Mouse (Mus musculus): ENCODE data around the gene Dnah6. TPM values are rescaled to one million over a fixed set of nuclear protein-coding genes. Genes with fewer than 3 reads are reported as not detected.

Dnah6 gene
- polyA plus RNA-seq, 1 experiment from 2014 or later = 0.14 TPM

DNA sequence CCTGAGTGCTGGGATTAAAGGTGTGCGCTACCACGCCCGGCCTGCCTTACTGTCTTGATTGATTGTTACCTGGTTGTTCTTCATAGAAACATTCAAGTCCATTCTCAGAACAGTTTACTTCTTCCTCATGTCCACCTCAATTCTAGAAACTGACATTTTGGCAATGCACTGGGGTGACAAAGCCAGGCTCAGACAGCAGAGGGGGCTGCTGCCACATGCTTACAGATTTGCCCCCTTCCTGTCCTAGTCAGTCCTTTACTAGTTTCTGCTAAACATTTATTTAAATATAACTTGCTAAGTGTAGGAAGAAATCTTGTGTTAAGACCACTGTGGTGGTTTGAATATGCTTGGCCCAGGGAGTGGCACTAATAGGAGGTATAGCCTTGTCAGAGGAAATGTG, 192.6 kb downstream of the Dnah6 start:
- Histone ChIP-seq H3K4me3 (ENCODE audit: control insufficient read depth in 1 of 2, insufficient read depth in 1 of 2, low read depth in 1 of 2, low read length in 2 of 2) (no peak overlapping the region), H3K27me3 (ENCODE audit: control insufficient read depth, insufficient read depth, low read length) (no peaks in the 10 kb centered on the region), H3K9me3 (ENCODE audit: control insufficient read depth, low read length) (0 out of 2 replicates have a peak, but pooled peaks cover 4% of the 10 kb centered on the region), H3K4me2 (ENCODE audit: low read length) (no peak overlapping the region), H3K27ac (replicated peaks in 1 of 2; ENCODE audit: control insufficient read depth in 1 of 2, insufficient read depth in 1 of 2, low read depth in 2 of 2, low read length in 2 of 2) (no peak overlapping the region), H3K9ac (ENCODE audit: low read length) (no peak overlapping the region), H3K4me1 (ENCODE audit: control insufficient read depth in 2 of 2, insufficient read depth in 2 of 2, low read length in 2 of 2) (no peaks in the 10 kb centered on the region), H3K36me3 (ENCODE audit: control insufficient read depth, insufficient read depth, low read length) (no peaks in the 10 kb centered on the region)
- WGBS = 87% methylated on average over 3 of the region's 3 CpGs
- ATAC-seq (ENCODE audit: insufficient number of reproducible peaks, insufficient read depth, low FRiP score, low read depth) = no peak

DNA sequence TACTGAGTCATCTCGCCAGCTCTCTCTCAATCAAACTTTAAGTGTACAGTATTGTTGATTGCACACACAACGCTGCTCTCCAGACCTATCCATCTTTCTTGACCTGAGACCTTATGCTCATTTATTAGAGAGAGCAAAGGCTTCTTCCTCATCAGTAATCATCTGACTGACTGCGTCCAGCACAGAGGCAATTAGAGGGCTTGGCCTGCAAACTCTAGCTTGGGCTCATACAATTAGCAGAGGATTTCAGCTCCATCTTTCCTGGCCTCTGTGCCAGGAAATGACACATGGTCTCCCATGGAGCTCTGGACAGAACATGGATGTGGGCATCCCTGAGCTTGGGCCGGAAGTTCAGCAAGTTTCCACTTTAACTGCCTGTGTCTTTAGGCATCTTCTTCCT, 193.6 kb downstream of the Dnah6 start:
- Histone ChIP-seq H3K4me2 (ENCODE audit: low read length) (no peak overlapping the region), H3K4me1 (ENCODE audit: control insufficient read depth in 2 of 2, insufficient read depth in 2 of 2, low read length in 2 of 2) (no peaks in the 10 kb centered on the region), H3K36me3 (ENCODE audit: control insufficient read depth, insufficient read depth, low read length) (no peaks in the 10 kb centered on the region), H3K9ac (ENCODE audit: low read length) (no peak overlapping the region), H3K9me3 (ENCODE audit: control insufficient read depth, low read length) (0 out of 2 replicates have a peak, but pooled peaks cover 4% of the 10 kb centered on the region), H3K4me3 (ENCODE audit: control insufficient read depth in 1 of 2, insufficient read depth in 1 of 2, low read depth in 1 of 2, low read length in 2 of 2) (no peak overlapping the region), H3K27ac (replicated peaks in 1 of 2; ENCODE audit: control insufficient read depth in 1 of 2, insufficient read depth in 1 of 2, low read depth in 2 of 2, low read length in 2 of 2) (no peak overlapping the region), H3K27me3 (ENCODE audit: control insufficient read depth, insufficient read depth, low read length) (no peaks in the 10 kb centered on the region)
- ATAC-seq (ENCODE audit: insufficient number of reproducible peaks, insufficient read depth, low FRiP score, low read depth) = no peak
- WGBS = 83% methylated on average over 4 of the region's 4 CpGs

DNA sequence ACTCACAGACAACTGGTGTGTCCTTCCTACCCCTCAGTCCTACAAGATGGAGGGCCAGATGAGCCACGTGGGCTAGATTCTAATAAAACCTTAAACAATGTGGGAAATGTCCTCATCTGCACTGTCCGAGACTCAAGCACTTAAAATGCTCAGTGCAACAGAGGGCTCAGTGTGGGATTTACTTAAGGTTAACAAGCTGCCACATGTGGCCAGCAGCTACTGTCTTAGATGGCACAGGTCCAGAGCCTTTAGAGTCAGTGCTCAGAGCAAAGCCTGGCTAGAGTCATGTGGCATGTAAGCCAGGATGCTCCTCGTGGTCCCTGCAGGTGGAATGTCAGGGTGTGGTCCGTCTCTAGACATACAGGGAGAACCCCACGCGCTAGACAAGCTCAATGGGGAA, 194.6 kb downstream of the Dnah6 start:
- H3K27me3 ChIP-seq (ENCODE audit: control insufficient read depth, insufficient read depth, low read length) = no peaks in the 10 kb centered on the region
- H3K9me3 ChIP-seq (ENCODE audit: control insufficient read depth, low read length) = 0 out of 2 replicates have a peak, but pooled peaks cover 4% of the 10 kb centered on the region
- WGBS = 82% methylated on average over 6 of the region's 6 CpGs
- H3K4me3 ChIP-seq (ENCODE audit: control insufficient read depth in 1 of 2, insufficient read depth in 1 of 2, low read depth in 1 of 2, low read length in 2 of 2) = no peak overlapping the region
- no peak overlapping the region for H3K27ac ChIP-seq (replicated peaks in 1 of 2; ENCODE audit: control insufficient read depth in 1 of 2, insufficient read depth in 1 of 2, low read depth in 2 of 2, low read length in 2 of 2)
- H3K4me2 ChIP-seq (ENCODE audit: low read length) = no peak overlapping the region
- ATAC-seq (ENCODE audit: insufficient number of reproducible peaks, insufficient read depth, low FRiP score, low read depth) = no peak
- no peak overlapping the region for H3K9ac ChIP-seq (ENCODE audit: low read length)
- no peaks in the 10 kb centered on the region for H3K36me3 ChIP-seq (ENCODE audit: control insufficient read depth, insufficient read depth, low read length)
- no peaks in the 10 kb centered on the region for H3K4me1 ChIP-seq (ENCODE audit: control insufficient read depth in 2 of 2, insufficient read depth in 2 of 2, low read length in 2 of 2)

DNA sequence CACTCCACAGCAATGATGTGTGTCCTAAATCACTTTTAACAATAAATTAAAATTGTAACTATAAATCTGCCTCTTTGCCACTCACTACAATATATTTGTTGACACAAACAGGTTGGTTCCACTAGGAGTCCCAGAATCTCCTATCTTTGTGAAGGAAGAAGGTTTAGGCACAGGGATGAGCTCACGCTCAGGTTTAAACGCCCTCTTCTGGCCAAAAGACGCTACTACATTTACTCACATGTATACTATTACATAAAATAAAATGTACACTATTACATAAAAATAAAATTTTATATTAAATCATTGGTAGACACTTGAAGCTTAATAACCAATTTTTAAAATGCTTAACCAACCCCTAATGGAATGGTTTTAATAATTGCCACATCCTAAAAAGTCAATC, 201.4 kb downstream of the Dnah6 start:
- no peaks in the 10 kb centered on the region for H3K36me3 ChIP-seq (ENCODE audit: control insufficient read depth, insufficient read depth, low read length)
- H3K27me3 ChIP-seq (ENCODE audit: control insufficient read depth, insufficient read depth, low read length) = no peaks in the 10 kb centered on the region
- H3K4me3 ChIP-seq (ENCODE audit: control insufficient read depth in 1 of 2, insufficient read depth in 1 of 2, low read depth in 1 of 2, low read length in 2 of 2) = no peak overlapping the region
- H3K4me1 ChIP-seq (ENCODE audit: control insufficient read depth in 2 of 2, insufficient read depth in 2 of 2, low read length in 2 of 2) = no peaks in the 10 kb centered on the region
- H3K9me3 ChIP-seq (ENCODE audit: control insufficient read depth, low read length) = no peaks in the 10 kb centered on the region
- ATAC-seq (ENCODE audit: insufficient number of reproducible peaks, insufficient read depth, low FRiP score, low read depth) = no peak
- H3K4me2 ChIP-seq (ENCODE audit: low read length) = no peak overlapping the region
- no peak overlapping the region for H3K9ac ChIP-seq (ENCODE audit: low read length)
- H3K27ac ChIP-seq (replicated peaks in 1 of 2; ENCODE audit: control insufficient read depth in 1 of 2, insufficient read depth in 1 of 2, low read depth in 2 of 2, low read length in 2 of 2) = no peak overlapping the region
- 6% methylated on average over 3 of the region's 3 CpGs for WGBS

DNA sequence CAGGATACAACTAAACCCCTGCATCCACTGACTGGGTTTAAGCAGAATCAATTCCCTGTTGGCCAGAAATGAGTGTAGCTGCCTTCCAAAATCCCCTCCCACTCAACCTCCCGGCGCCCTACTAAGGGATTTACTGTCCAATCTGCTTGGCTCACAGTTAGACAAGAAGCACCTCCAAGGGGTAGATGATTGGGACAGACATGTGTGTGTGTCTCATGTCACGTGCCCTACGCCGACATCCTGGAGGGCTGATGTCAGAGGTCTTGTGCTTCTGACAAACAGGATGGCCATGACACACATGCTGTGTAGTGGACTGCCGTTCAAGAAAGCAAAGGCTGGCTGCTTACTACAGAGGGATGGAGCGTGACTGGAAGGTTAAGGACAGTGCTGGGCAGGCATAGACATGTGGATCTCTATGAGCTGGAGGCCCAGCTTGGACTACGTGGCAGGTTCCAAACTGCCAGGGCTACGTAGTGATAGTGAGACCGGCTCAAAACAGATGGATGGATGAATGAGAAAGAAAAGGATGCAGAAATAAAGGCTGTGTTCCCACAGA, 202.6 kb downstream of the Dnah6 start:
- Histone ChIP-seq H3K4me3 (ENCODE audit: control insufficient read depth in 1 of 2, insufficient read depth in 1 of 2, low read depth in 1 of 2, low read length in 2 of 2) (no peak overlapping the region), H3K4me2 (ENCODE audit: low read length) (no peak overlapping the region), H3K4me1 (ENCODE audit: control insufficient read depth in 2 of 2, insufficient read depth in 2 of 2, low read length in 2 of 2) (no peaks in the 10 kb centered on the region), H3K36me3 (ENCODE audit: control insufficient read depth, insufficient read depth, low read length) (no peaks in the 10 kb centered on the region), H3K9ac (ENCODE audit: low read length) (no peak overlapping the region), H3K27ac (replicated peaks in 1 of 2; ENCODE audit: control insufficient read depth in 1 of 2, insufficient read depth in 1 of 2, low read depth in 2 of 2, low read length in 2 of 2) (no peak overlapping the region), H3K9me3 (ENCODE audit: control insufficient read depth, low read length) (no peaks in the 10 kb centered on the region), H3K27me3 (ENCODE audit: control insufficient read depth, insufficient read depth, low read length) (no peaks in the 10 kb centered on the region)
- WGBS = 85% methylated on average over 10 of the region's 10 CpGs
- ATAC-seq (ENCODE audit: insufficient number of reproducible peaks, insufficient read depth, low FRiP score, low read depth) = no peak

- Histone ChIP-seq H3K9me3 (ENCODE audit: control insufficient read depth, low read length) (no peaks in the 10 kb centered on the region), H3K9ac (ENCODE audit: low read length) (no peak overlapping the region), H3K4me1 (ENCODE audit: control insufficient read depth in 2 of 2, insufficient read depth in 2 of 2, low read length in 2 of 2) (peaks cover 0 to 3% of the 10 kb centered on the region in 2 experiments; a peak in 2 of 4 replicates), H3K27me3 (ENCODE audit: control insufficient read depth, insufficient read depth, low read length) (no peaks in the 10 kb centered on the region), H3K36me3 (ENCODE audit: control insufficient read depth, insufficient read depth, low read length) (no peaks in the 10 kb centered on the region), H3K4me2 (ENCODE audit: low read length) (no peak overlapping the region), H3K4me3 (ENCODE audit: control insufficient read depth in 1 of 2, insufficient read depth in 1 of 2, low read depth in 1 of 2, low read length in 2 of 2) (no peak overlapping the region), H3K27ac (replicated peaks in 1 of 2; ENCODE audit: control insufficient read depth in 1 of 2, insufficient read depth in 1 of 2, low read depth in 2 of 2, low read length in 2 of 2) (no peak overlapping the region)
- no peak for ATAC-seq (ENCODE audit: insufficient number of reproducible peaks, insufficient read depth, low FRiP score, low read depth)
- WGBS = 48% methylated on average over 13 of the region's 13 CpGs
These were observed 206.9 kb downstream of the Dnah6 start for GRCm38 (mm10) chr6:73014317-73015160.

DNA sequence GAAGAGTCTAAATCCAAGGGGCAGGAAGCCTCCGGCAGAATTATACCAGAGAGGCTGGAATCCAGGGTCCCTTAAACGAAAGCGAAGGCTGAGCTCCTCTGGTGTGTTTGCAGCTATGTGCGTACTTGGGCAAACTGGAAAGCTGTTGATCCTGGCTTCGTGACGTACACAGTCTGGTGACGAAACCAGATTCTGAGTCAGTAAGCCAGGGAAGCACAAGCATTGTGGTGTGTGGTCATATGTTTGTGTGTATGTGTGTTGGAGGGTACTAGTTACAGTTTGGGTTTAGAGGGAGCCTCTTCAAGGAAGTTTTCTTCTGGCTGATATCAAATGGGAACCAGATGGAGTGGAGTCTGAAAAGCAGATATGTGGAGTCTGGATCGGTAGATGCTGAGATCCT, 208.5 kb downstream of the Dnah6 start:
- 78% methylated on average over 8 of the region's 8 CpGs for WGBS
- Histone ChIP-seq H3K27me3 (ENCODE audit: control insufficient read depth, insufficient read depth, low read length) (no peaks in the 10 kb centered on the region), H3K9ac (ENCODE audit: low read length) (no peak overlapping the region), H3K4me1 (ENCODE audit: control insufficient read depth in 2 of 2, insufficient read depth in 2 of 2, low read length in 2 of 2) (peaks cover 0 to 3% of the 10 kb centered on the region in 2 experiments; a peak in 2 of 4 replicates), H3K27ac (replicated peaks in 1 of 2; ENCODE audit: control insufficient read depth in 1 of 2, insufficient read depth in 1 of 2, low read depth in 2 of 2, low read length in 2 of 2) (no peak overlapping the region), H3K4me2 (ENCODE audit: low read length) (no peak overlapping the region), H3K9me3 (ENCODE audit: control insufficient read depth, low read length) (no peaks in the 10 kb centered on the region), H3K36me3 (ENCODE audit: control insufficient read depth, insufficient read depth, low read length) (no peaks in the 10 kb centered on the region), H3K4me3 (ENCODE audit: control insufficient read depth in 1 of 2, insufficient read depth in 1 of 2, low read depth in 1 of 2, low read length in 2 of 2) (no peak overlapping the region)
- no peak for ATAC-seq (ENCODE audit: insufficient number of reproducible peaks, insufficient read depth, low FRiP score, low read depth)
